Mouse (Mus musculus) kidney, postnatal 4 days (tissue): Measurements from ENCODE around the gene Pih1h3b.

Source experiments
- DNase-seq, 2 experiments: peaks; one replicate each; pipeline ENCODE4 v3.0.0; 2021; ENCODE audit warnings: mixed read lengths in 2 of 2

Pih1h3b gene

DNA sequence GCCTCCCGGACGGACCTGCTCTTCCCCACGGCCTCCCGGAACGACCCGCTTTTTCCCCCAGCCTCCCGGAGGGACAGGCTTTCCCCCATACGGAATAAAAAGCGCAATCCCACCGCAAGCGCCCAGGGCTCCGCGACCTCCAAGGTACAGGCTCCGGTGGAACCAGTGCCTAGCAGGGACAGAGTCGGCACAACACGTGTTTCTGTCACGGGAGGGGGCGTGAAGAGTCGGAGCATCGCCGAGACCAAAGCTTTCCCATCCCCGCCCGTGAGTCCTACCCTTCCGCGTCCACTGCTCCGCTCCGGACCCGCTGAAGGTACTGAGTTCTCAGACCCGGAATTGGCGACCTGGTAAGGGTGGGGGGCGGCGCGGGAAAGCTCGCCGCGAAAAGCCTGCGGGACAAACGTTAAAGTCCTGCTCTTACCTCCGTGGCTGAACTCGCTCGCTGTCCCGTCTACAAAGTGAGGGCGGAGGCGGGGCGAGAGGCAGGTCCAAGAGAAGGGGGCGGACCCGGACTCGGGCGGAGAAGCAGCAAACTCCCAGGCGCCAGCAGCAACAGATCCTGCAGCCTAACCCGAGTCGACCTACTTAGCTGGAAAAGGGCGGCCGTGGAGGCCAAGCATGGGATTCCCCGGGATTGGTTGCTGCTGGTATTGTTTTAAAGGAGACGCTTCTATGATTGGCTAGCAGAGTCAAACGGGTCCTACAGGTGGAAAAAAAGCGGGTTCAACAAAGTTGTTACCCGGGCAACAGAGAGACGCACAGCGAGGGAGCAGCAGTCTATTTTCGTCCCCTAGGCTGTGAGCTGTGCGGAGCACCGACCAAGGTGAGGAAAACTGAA, at the start of gene Pih1h3b, which contains the start of gene Nup62cl:
Pih1h3b (plus strand) TSS at position 745 of the 841 bp plus-strand sequence.
Nup62cl (minus strand) TSS at position 578 of the 841 bp plus-strand sequence.
- DNase-seq = peak; percentile 56 to 73

DNA sequence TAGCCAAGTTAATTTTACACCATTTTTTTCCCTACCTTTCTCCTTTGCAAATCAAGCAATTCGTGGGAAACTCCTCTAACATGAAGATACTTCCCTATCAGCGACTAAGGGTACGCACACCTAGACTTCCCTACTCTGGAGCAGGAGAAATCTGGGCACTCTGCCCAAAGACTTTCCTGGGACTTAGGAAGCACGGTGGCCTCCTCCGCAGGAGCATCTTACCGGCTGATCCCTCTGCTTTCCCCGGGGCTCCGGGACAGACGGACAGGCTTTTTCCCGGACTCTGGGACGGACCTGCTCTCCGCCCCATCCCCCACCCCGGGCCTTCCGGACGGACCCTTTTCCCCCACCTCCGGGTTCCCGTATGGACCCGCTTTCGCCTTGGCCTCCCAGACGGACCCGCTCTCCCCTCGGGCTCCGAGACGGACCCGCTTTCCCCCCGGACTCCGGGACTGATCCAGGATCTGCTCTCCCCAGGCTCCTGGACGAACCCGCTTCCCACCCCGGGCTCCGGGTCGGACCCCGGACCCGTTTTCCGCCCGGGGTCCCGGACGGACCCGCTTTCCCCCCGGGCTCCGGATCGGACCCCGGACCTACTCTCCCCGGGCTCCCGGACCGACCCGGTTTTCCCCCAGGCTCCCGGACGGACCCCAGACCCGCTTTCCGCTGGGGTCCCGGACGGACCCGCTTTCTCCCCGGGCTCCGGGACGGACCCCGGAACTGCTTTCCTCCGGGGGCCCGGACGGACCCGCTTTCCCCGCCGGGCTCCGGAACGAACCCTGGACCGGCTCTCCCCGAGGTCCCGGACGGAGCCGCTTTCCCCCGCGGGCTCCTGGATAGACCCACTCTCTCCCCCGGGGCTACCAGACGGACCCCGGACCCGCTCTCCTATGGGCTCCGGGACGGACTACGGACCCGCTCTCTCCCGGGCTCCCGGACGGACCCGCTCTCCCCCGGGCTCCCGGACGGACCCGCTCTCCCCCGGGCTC, 1.5 kb upstream of the Pih1h3b start:
- peak; percentile 2 to 14 for DNase-seq

DNA sequence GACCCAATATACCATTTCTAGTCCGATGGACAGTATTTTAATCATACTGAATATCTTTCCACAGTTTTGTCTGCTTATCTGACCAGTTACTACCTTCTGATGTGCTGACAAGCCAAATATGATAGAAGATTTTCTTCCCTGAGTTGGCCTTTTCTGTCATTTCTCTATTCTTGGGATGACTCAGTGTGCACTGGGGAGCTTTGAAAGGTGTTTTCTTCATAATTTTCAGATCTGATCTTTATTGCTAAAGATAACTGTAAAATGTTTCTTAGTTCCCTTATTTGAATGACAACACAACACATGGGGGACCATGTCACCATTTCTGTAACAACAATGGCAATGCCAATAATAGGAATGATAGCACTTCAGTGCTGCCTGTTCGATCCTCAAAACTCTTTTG, 19.9 kb downstream of the Pih1h3b start:
- DNase-seq = no peak

DNA sequence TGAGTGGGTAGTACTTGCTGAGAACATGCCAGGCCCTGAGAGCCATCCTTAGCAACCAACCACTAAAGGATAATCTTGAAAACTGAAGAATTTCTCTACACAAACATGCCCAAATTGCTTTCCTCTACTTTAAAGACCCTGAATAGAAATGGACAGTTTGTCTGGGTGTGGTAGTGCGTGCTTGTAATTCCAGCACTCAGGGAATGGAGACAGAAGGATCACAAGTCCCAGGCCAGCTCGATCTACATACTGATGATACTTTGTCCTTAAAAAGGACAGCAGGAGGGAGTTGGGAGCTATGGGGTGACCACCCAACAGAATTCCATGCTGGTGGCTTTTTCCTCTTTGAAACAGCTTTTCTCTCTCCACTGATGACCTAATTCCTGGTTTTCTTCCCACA, 31.4 kb downstream of the Pih1h3b start:
- no peak for DNase-seq
